Mouse (Mus musculus) frontal cortex, adult 2 months (tissue): ENCODE data around the gene Serpina1c. TPM values are rescaled to one million over a fixed set of nuclear protein-coding genes. Genes with fewer than 3 reads are reported as not detected.
"Not testable (repeated sequence)": the region's sequence is repeated elsewhere in the genome, so short reads cannot be mapped to it uniquely, and the experiment has no call there.

Source experiments
- DNase-seq, 2 experiments: peaks; one replicate each; pipeline ENCODE4 v3.0.0; 2022; ENCODE audit warnings: low spot score in 1 of 2; ENCODE audit errors: extremely low spot score in 1 of 2
- polyA plus RNA-seq: library from polyadenylated mRNA; depleted of rRNA; stranded (reverse); fragments of >200 nt; gene quantifications from 2 replicates; pipeline ENCODE4 v1.2.3, GENCODE M21; 2012; rRNA removed

Gene Serpina1c
- not detected in 2 replicates for polyA plus RNA-seq

- DNase-seq = not testable (repeated sequence)
Measured at GRCm38 (mm10) chr12:103904837-103905340, at the start of gene Serpina1c. TSS of gene Serpina1c (minus strand) at chr12:103904887.

GRCm38 (mm10) chr12:103952972-103953371 is 48.3 kb upstream of the Serpina1c start:
- DNase-seq = not testable (repeated sequence)

- no peak for DNase-seq
Measured at GRCm38 (mm10) chr12:103946243-103946642, 41.6 kb upstream of the Serpina1c start.

GRCm38 (mm10) chr12:103909181-103909580 is 4.5 kb upstream of the Serpina1c start:
- not testable (repeated sequence) for DNase-seq

- DNase-seq = not testable (repeated sequence)
Measured at GRCm38 (mm10) chr12:103907746-103908145, 3.1 kb upstream of the Serpina1c start.

- DNase-seq = not testable (repeated sequence)
Measured at GRCm38 (mm10) chr12:103901929-103902328, 2.8 kb downstream of the Serpina1c start.

- DNase-seq = not testable (repeated sequence)
Measured at GRCm38 (mm10) chr12:103866873-103867272, 37.8 kb downstream of the Serpina1c start.

GRCm38 (mm10) chr12:103863101-103863974 is 41.3 kb downstream of the Serpina1c start, which contains the start of gene Serpina1a:
TSS of gene Serpina1a (minus strand) at chr12:103863562.
- DNase-seq = not testable (repeated sequence)

GRCm38 (mm10) chr12:103860976-103861375 is 43.7 kb downstream of the Serpina1c start:
- DNase-seq = no peak

- not testable (repeated sequence) for DNase-seq
Measured at GRCm38 (mm10) chr12:103860571-103860970, 44.1 kb downstream of the Serpina1c start.

- DNase-seq = not testable (repeated sequence)
Measured at GRCm38 (mm10) chr12:103859584-103859983, 45.1 kb downstream of the Serpina1c start.

- not testable (repeated sequence) for DNase-seq
Measured at GRCm38 (mm10) chr12:103853032-103853431, 51.7 kb downstream of the Serpina1c start.

Other genes starting within 250 kb of the Serpina1c start
- not detected in 2 replicates for gene Serpina6, start 247.7 kb downstream of the Serpina1c start, polyA plus RNA-seq
- not detected in 2 replicates for gene Serpina16, start 228.7 kb downstream of the Serpina1c start, polyA plus RNA-seq
- gene Serpina1f, start 209.4 kb downstream of the Serpina1c start, polyA plus RNA-seq = not detected in 2 replicates
- not detected in 2 replicates for gene Serpina1d, start 131.3 kb downstream of the Serpina1c start, polyA plus RNA-seq
- 0.08 TPM in 1 of 2 replicates, not detected in the other for gene Serpina1b, start 74.5 kb downstream of the Serpina1c start, polyA plus RNA-seq
- 0.08 TPM in 1 of 2 replicates, not detected in the other for gene Serpina1a, start 41.3 kb downstream of the Serpina1c start, polyA plus RNA-seq
- 0.34 TPM in 1 of 2 replicates, not detected in the other for gene Serpina1e, start 54.1 kb upstream of the Serpina1c start, polyA plus RNA-seq
- not detected in 2 replicates for gene Serpina11, start 85.1 kb upstream of the Serpina1c start, polyA plus RNA-seq
- 1.5 TPM in 2 replicates for gene Serpina9, start 108.9 kb upstream of the Serpina1c start, polyA plus RNA-seq
- gene Serpina12, start 139.6 kb upstream of the Serpina1c start, polyA plus RNA-seq = not detected in 2 replicates
- not detected in 2 replicates for gene Serpina5, start 196.2 kb upstream of the Serpina1c start, polyA plus RNA-seq
- gene Serpina3a, start 207.8 kb upstream of the Serpina1c start, polyA plus RNA-seq = not detected in 2 replicates
- not detected in 2 replicates for gene Serpina3b, start 223.1 kb upstream of the Serpina1c start, polyA plus RNA-seq
- gene Serpina3c, start 249.0 kb upstream of the Serpina1c start, polyA plus RNA-seq = 0.06 TPM in 1 of 2 replicates, not detected in the other